Mouse (Mus musculus) spleen, postnatal 10 days (tissue): ENCODE measurements around the gene Pygl.

ENCODE experiments used
- DNase-seq, 2 experiments: peaks; one replicate each; pipeline ENCODE4 v3.0.0; 2021 to 2022; ENCODE audit warnings: low spot score in 2 of 2

Pygl gene

GRCm38 (mm10) chr12:70231294-70231693 lies at the start of gene Pygl:
Gene Pygl (minus strand): TSS chr12:70231488.
- no peak for DNase-seq

GRCm38 (mm10) chr12:70280930-70281329 lies 49.6 kb upstream of the Pygl start:
- no peak for DNase-seq

GRCm38 (mm10) chr12:70280381-70280780 lies 49.1 kb upstream of the Pygl start:
- no peak for DNase-seq

GRCm38 (mm10) chr12:70277071-70277939 lies 46.0 kb upstream of the Pygl start:
- no peak for DNase-seq

GRCm38 (mm10) chr12:70269724-70270123 lies 38.4 kb upstream of the Pygl start:
- DNase-seq: no peak

- DNase-seq: no peak
Measured at GRCm38 (mm10) chr12:70267314-70267713, 36.0 kb upstream of the Pygl start.

- DNase-seq: peak in 1 of 2 experiments; percentile 29
Measured at GRCm38 (mm10) chr12:70266494-70266931, 35.2 kb upstream of the Pygl start.

- no peak for DNase-seq
Measured at GRCm38 (mm10) chr12:70263721-70264120, 32.4 kb upstream of the Pygl start.

GRCm38 (mm10) chr12:70262271-70262953 lies 31.1 kb upstream of the Pygl start:
- no peak for DNase-seq

GRCm38 (mm10) chr12:70251210-70251884 lies 20.1 kb upstream of the Pygl start:
- no peak for DNase-seq

GRCm38 (mm10) chr12:70249616-70250157 lies 18.4 kb upstream of the Pygl start:
- no peak for DNase-seq

GRCm38 (mm10) chr12:70247683-70248474 lies 16.6 kb upstream of the Pygl start:
- DNase-seq: no peak

- DNase-seq: no peak
Measured at GRCm38 (mm10) chr12:70242550-70242949, 11.3 kb upstream of the Pygl start.

GRCm38 (mm10) chr12:70239741-70240140 lies 8.5 kb upstream of the Pygl start:
- no peak for DNase-seq

- DNase-seq: no peak
Measured at GRCm38 (mm10) chr12:70238604-70239003, 7.3 kb upstream of the Pygl start.

GRCm38 (mm10) chr12:70234938-70235484 lies 3.7 kb upstream of the Pygl start:
- DNase-seq: peak; percentile 53 to 68

- peak in 1 of 2 experiments; percentile 56 for DNase-seq
Measured at GRCm38 (mm10) chr12:70234411-70234810, 3.1 kb upstream of the Pygl start.

- DNase-seq: no peak
Measured at GRCm38 (mm10) chr12:70233637-70234315, 2.5 kb upstream of the Pygl start.

GRCm38 (mm10) chr12:70232020-70232544 lies 794 bp upstream of the Pygl start:
- no peak for DNase-seq

GRCm38 (mm10) chr12:70228155-70228554 lies 3.1 kb downstream of the Pygl start:
- no peak for DNase-seq
